Mouse (Mus musculus): Measurements from ENCODE around the gene Rab13. TPM values are rescaled to one million over a fixed set of nuclear protein-coding genes. Genes with fewer than 3 reads are reported as not detected.

Rab13 gene
- total and polyA plus RNA-seq, 2 experiments: 3.0 to 5.2 TPM

DNA sequence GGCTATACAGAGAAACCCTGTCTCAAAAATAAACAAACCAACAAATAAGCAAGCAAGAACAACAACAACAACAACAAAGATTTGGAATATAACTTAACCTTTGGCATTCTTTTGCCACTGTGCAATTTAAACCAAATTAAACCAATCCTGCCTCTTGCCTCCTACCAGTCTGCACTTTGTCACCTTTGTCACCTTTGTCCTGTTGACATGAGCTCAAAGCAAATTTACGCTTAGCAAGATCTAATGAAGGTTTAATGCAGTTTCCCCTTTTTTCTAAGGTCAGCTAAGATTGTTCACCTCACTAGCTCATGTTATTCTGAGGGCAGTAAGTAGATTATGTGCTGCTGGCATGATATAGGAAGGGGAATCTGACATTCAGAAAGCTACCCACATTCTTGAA is 15.9 kb upstream of the Rab13 start:
- Histone ChIP-seq H3K27me3 (ENCODE audit: control insufficient read depth, insufficient read depth, low read length) (no peaks in the 10 kb centered on the region), H3K36me3 (ENCODE audit: control insufficient read depth, insufficient read depth, low read length) (no peaks in the 10 kb centered on the region), H3K27ac (replicated peaks; ENCODE audit: insufficient read depth, low read depth, low read length) (peak overlapping the region; percentile 38), H3K79me2 (ENCODE audit: control insufficient read depth, insufficient read depth, low read length) (no peaks in the 10 kb centered on the region), H3K9ac (ENCODE audit: low read depth, low read length) (no peak overlapping the region), H3K4me3 (ENCODE audit: insufficient read depth, low read depth, low read length) (no peak overlapping the region), H3K4me1 (ENCODE audit: control insufficient read depth, insufficient read depth, low read length) (peaks cover 4% of the 10 kb centered on the region; the same call in 1 of the 2 replicates)
- TF ChIP-seq POLR2A (IDR thresholded peaks at IDR 0.05; ENCODE audit: extremely low read depth, insufficient read depth, low read length): no peak
- DNase-seq (ENCODE audit: extremely low read depth, low read depth, low spot score): peak; percentile 86
- WGBS: 24% methylated on average over 1 of the region's 1 CpGs

- H3K27me3 ChIP-seq (ENCODE audit: control insufficient read depth, insufficient read depth, low read length): no peaks in the 10 kb centered on the region
- DNase-seq (ENCODE audit: extremely low read depth, low read depth, low spot score): no peak
- H3K4me3 ChIP-seq (ENCODE audit: insufficient read depth, low read depth, low read length): no peak overlapping the region
- 38% methylated on average over 1 of the region's 1 CpGs for WGBS
- no peak overlapping the region for H3K9ac ChIP-seq (ENCODE audit: low read depth, low read length)
- peaks cover under 1% of the 10 kb centered on the region; the same call in 1 of the 2 replicates for H3K4me1 ChIP-seq (ENCODE audit: control insufficient read depth, insufficient read depth, low read length)
- no peaks in the 10 kb centered on the region for H3K79me2 ChIP-seq (ENCODE audit: control insufficient read depth, insufficient read depth, low read length)
- no peak for TF ChIP-seq POLR2A (IDR thresholded peaks at IDR 0.05; ENCODE audit: extremely low read depth, insufficient read depth, low read length)
- no peak for TF ChIP-seq CTCF (IDR thresholded peaks at IDR 0.05; ENCODE audit: low read depth, low read length)
- H3K27ac ChIP-seq (replicated peaks; ENCODE audit: insufficient read depth, low read depth, low read length): no peak overlapping the region
- peaks cover 2% of the 10 kb centered on the region for H3K36me3 ChIP-seq (ENCODE audit: control insufficient read depth, insufficient read depth, low read length)
Measured at GRCm38 (mm10) chr3:90202884-90203283, 10.6 kb upstream of the Rab13 start.

GRCm38 (mm10) chr3:90203619-90204018 is 9.9 kb upstream of the Rab13 start:
- 82% methylated on average over 5 of the region's 5 CpGs for WGBS
- TF ChIP-seq POLR2A (IDR thresholded peaks at IDR 0.05; ENCODE audit: extremely low read depth, insufficient read depth, low read length) (no peak), CTCF (IDR thresholded peaks at IDR 0.05; ENCODE audit: low read depth, low read length) (no peak)

GRCm38 (mm10) chr3:90204582-90204981 is 8.9 kb upstream of the Rab13 start:
- no peaks in the 10 kb centered on the region for H3K27me3 ChIP-seq (ENCODE audit: control insufficient read depth, insufficient read depth, low read length)
- no peak overlapping the region for H3K4me3 ChIP-seq (ENCODE audit: insufficient read depth, low read depth, low read length)
- WGBS: 96% methylated on average over 2 of the region's 2 CpGs
- no peak overlapping the region for H3K27ac ChIP-seq (replicated peaks; ENCODE audit: insufficient read depth, low read depth, low read length)
- DNase-seq (ENCODE audit: extremely low read depth, low read depth, low spot score): no peak
- no peaks in the 10 kb centered on the region for H3K79me2 ChIP-seq (ENCODE audit: control insufficient read depth, insufficient read depth, low read length)
- H3K36me3 ChIP-seq (ENCODE audit: control insufficient read depth, insufficient read depth, low read length): peaks cover 17% of the 10 kb centered on the region
- no peak for TF ChIP-seq CTCF (IDR thresholded peaks at IDR 0.05; ENCODE audit: low read depth, low read length)
- TF ChIP-seq POLR2A (IDR thresholded peaks at IDR 0.05; ENCODE audit: extremely low read depth, insufficient read depth, low read length): no peak
- no peaks in the 10 kb centered on the region for H3K4me1 ChIP-seq (ENCODE audit: control insufficient read depth, insufficient read depth, low read length)
- no peak overlapping the region for H3K9ac ChIP-seq (ENCODE audit: low read depth, low read length)

More at GRCm38 (mm10) chr3:90203619-90204018, 9.9 kb upstream of the Rab13 start:
- Histone ChIP-seq H3K27ac (replicated peaks; ENCODE audit: insufficient read depth, low read depth, low read length) (no peak overlapping the region), H3K27me3 (ENCODE audit: control insufficient read depth, insufficient read depth, low read length) (no peaks in the 10 kb centered on the region), H3K79me2 (ENCODE audit: control insufficient read depth, insufficient read depth, low read length) (no peaks in the 10 kb centered on the region), H3K4me1 (ENCODE audit: control insufficient read depth, insufficient read depth, low read length) (no peaks in the 10 kb centered on the region), H3K36me3 (ENCODE audit: control insufficient read depth, insufficient read depth, low read length) (peaks cover 8% of the 10 kb centered on the region), H3K9ac (ENCODE audit: low read depth, low read length) (no peak overlapping the region), H3K4me3 (ENCODE audit: insufficient read depth, low read depth, low read length) (no peak overlapping the region)
- DNase-seq (ENCODE audit: extremely low read depth, low read depth, low spot score): no peak

GRCm38 (mm10) chr3:90208662-90209061 is 4.8 kb upstream of the Rab13 start:
- peaks cover 43% of the 10 kb centered on the region for H3K36me3 ChIP-seq (ENCODE audit: control insufficient read depth, insufficient read depth, low read length)
- 85% methylated on average over 2 of the region's 2 CpGs for WGBS

DNA sequence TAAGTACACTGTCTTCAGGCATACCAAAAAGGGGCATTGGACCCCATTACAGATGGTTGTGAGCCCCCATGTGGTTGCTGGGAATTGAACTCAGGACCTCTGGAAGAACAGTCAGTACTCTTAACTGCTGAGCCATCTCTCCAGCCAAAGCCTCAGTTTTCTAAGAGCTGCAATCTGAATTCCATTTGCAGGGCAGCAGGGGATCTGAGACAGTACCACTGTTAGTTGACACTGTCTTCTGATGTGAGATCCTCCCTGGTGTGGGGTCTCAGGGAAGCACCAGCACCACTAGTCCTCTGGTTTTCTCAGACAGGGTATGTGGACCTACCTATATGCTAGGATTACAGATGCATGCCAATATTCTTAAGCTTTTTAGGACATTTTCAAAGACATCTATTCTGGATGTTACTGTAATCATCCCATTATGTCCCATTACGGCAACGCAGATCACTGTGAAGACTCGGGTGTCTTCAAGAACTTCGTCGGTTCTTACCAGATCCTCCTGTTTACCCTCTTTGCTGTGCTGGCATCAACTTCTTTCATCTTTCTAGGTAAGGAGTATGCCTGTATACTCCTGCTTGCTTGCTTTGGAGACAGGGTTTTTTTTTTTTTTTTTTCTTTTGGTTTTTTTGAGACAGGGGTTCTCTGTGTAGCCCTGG is 3.5 kb upstream of the Rab13 start:
- Histone ChIP-seq H3K4me1 (ENCODE audit: control insufficient read depth, insufficient read depth, low read length) (peaks cover 11% of the 10 kb centered on the region), H3K27ac (replicated peaks; ENCODE audit: insufficient read depth, low read depth, low read length) (no peak overlapping the region)
- 96% methylated on average over 5 of the region's 5 CpGs for WGBS

More at GRCm38 (mm10) chr3:90208662-90209061, 4.8 kb upstream of the Rab13 start:
- TF ChIP-seq POLR2A (IDR thresholded peaks at IDR 0.05; ENCODE audit: extremely low read depth, insufficient read depth, low read length) (no peak), CTCF (IDR thresholded peaks at IDR 0.05; ENCODE audit: low read depth, low read length) (no peak)
- Histone ChIP-seq H3K79me2 (ENCODE audit: control insufficient read depth, insufficient read depth, low read length) (peaks cover 9% of the 10 kb centered on the region; the same call in 1 of the 2 replicates), H3K27me3 (ENCODE audit: control insufficient read depth, insufficient read depth, low read length) (no peaks in the 10 kb centered on the region), H3K9ac (ENCODE audit: low read depth, low read length) (no peak overlapping the region), H3K4me3 (ENCODE audit: insufficient read depth, low read depth, low read length) (no peak overlapping the region), H3K27ac (replicated peaks; ENCODE audit: insufficient read depth, low read depth, low read length) (no peak overlapping the region), H3K4me1 (ENCODE audit: control insufficient read depth, insufficient read depth, low read length) (peaks cover 11% of the 10 kb centered on the region)
- no peak for DNase-seq (ENCODE audit: extremely low read depth, low read depth, low spot score)

More for the DNA sequence above, 3.5 kb upstream of the Rab13 start:
- TF ChIP-seq CTCF (IDR thresholded peaks at IDR 0.05; ENCODE audit: low read depth, low read length): no peak
- TF ChIP-seq POLR2A (IDR thresholded peaks at IDR 0.05; ENCODE audit: extremely low read depth, insufficient read depth, low read length): no peak
- peaks cover 43% of the 10 kb centered on the region for H3K36me3 ChIP-seq (ENCODE audit: control insufficient read depth, insufficient read depth, low read length)
- H3K27me3 ChIP-seq (ENCODE audit: control insufficient read depth, insufficient read depth, low read length): no peaks in the 10 kb centered on the region
- no peak for DNase-seq (ENCODE audit: extremely low read depth, low read depth, low spot score)
- H3K9ac ChIP-seq (ENCODE audit: low read depth, low read length): no peak overlapping the region
- peaks cover 9% of the 10 kb centered on the region; the same call in 1 of the 2 replicates for H3K79me2 ChIP-seq (ENCODE audit: control insufficient read depth, insufficient read depth, low read length)
- no peak overlapping the region for H3K4me3 ChIP-seq (ENCODE audit: insufficient read depth, low read depth, low read length)

Data from liver, adult 2 months (tissue).